Mouse (Mus musculus) neural tube, embryonic 14.5 days (tissue): ENCODE data around the gene Scyl1. TPM values are rescaled to one million over a fixed set of nuclear protein-coding genes. Genes with fewer than 3 reads are reported as not detected.

Experiments
- ATAC-seq: fragments of 200-750 bp; cut with Nextera tagmentation; 2 replicates; pipeline ENCODE4 v1.8.0; 2017; ENCODE audit warnings: low read depth, mild to moderate bottlenecking, moderate TSS enrichment, moderate library complexity
- H3K27ac ChIP-seq: fragments of 300-500 bp; sonication (generic); 2 replicates; pipeline ENCODE4 v1.5.1; 2014; ENCODE audit warnings: low read depth, mild to moderate bottlenecking, control low read depth, low read length, moderate library complexity, mixed read lengths
- H3K27me3 ChIP-seq: fragments of 300-500 bp; sonication (generic); 2 replicates; pipeline ENCODE4 v1.6.1; 2014; ENCODE audit warnings: low read length; ENCODE audit not compliant: control insufficient read depth, insufficient read depth
- H3K36me3 ChIP-seq: fragments of 300-500 bp; sonication (generic); 2 replicates; pipeline ENCODE4 v1.6.1; 2014; ENCODE audit warnings: low read length, mixed read lengths; ENCODE audit not compliant: control insufficient read depth, insufficient read depth
- H3K4me1 ChIP-seq: fragments of 300-500 bp; sonication (generic); 2 replicates; pipeline ENCODE4 v1.6.1; 2014; ENCODE audit warnings: low read length; ENCODE audit not compliant: control insufficient read depth, insufficient read depth
- H3K4me2 ChIP-seq: fragments of 300-500 bp; sonication (generic); 2 replicates; pipeline ENCODE4 v1.6.1; 2014; ENCODE audit warnings: mild to moderate bottlenecking, low read depth, low read length, control low read depth
- H3K4me3 ChIP-seq: fragments of 300-500 bp; sonication (generic); 2 replicates; pipeline ENCODE4 v1.5.1; 2014; ENCODE audit warnings: low read depth, low read length, control low read depth, mixed read lengths
- H3K9ac ChIP-seq: fragments of 300-500 bp; sonication (generic); replicated peaks from 2 replicates; pipeline ENCODE4 v1.6.1; 2014; ENCODE audit warnings: low read depth, mild to moderate bottlenecking, control low read depth, low read length, mixed read lengths
- H3K9me3 ChIP-seq: fragments of 300-500 bp; sonication (generic); 2 replicates; pipeline ENCODE4 v1.6.1; 2016; ENCODE audit warnings: low read length; ENCODE audit not compliant: control insufficient read depth
- WGBS: fragments of 180-500 bp; shearing (Covaris S2); extraction: QIAGEN DNeasy Blood & Tissue Kit; methylation state at CpG from one replicate; pipeline ENCODE4 v1.1.7; 2014; 5-methylcytosine and 5-hydroxymethylcytosine counted together
- polyA plus RNA-seq: library from polyadenylated mRNA; unstranded; fragments of >200 nt; fragmentation: Nextera tagmentation; extraction: Ambion mirVana; gene quantifications from 2 replicates; pipeline ENCODE4 v1.2.1, GENCODE M21; 2014

Gene Scyl1
- polyA plus RNA-seq, 1 experiment from 2014 or later = 78.5 TPM

DNA sequence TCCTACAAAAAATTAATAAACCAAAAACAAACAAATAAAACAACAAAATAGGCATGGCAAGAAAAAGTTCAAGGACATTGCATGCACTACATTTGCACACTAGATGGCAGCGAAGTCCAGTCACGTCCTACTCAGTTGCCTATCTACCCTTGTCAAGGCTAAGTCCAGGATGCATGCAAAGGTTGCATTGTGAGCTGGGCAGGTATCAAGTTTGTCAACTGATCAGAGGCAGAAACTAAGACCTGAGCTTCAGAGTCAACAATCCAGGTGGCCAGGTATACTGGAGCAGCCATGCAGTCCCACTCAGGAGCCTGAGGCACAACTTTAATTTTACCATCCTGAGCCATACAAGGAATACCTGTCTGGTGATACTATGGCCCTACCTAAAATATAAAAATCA lies 21.9 kb upstream of the Scyl1 start:
- Histone ChIP-seq H3K36me3 (peaks cover 31% of the 10 kb centered on the region), H3K27me3 (no peaks in the 10 kb centered on the region), H3K4me3 (no peak overlapping the region), H3K27ac (no peak overlapping the region), H3K9me3 (no peaks in the 10 kb centered on the region), H3K4me2 (no peak overlapping the region), H3K4me1 (peaks cover 26% of the 10 kb centered on the region), H3K9ac (no peak overlapping the region)
- WGBS = 13% methylated on average over 2 of the region's 2 CpGs
- ATAC-seq = peak; percentile 57

DNA sequence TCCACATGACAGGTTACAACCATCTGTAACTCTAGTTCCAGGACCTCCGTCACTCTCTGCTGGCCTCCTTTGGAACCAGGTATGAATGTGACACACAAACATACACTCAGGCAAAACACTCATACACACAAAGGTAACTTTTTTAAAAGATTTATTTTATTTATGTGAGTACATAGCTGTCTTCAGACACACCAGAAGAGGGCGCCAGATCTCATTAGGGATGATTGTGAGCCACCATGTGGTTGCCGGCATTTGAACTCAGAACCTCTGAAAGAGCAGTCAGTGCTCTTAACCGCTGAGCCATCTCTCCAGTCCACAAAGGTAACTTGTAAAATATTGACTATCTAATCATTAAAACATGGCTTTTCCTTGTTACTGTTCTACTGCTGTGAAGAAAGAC lies 20.1 kb upstream of the Scyl1 start:
- Histone ChIP-seq H3K4me3 (no peak overlapping the region), H3K27me3 (no peaks in the 10 kb centered on the region), H3K36me3 (peaks cover 17% of the 10 kb centered on the region), H3K27ac (no peak overlapping the region), H3K4me1 (peaks cover 18% of the 10 kb centered on the region), H3K9ac (no peak overlapping the region), H3K4me2 (no peak overlapping the region), H3K9me3 (no peaks in the 10 kb centered on the region)
- WGBS = 77% methylated on average over 4 of the region's 4 CpGs
- ATAC-seq = no peak

DNA sequence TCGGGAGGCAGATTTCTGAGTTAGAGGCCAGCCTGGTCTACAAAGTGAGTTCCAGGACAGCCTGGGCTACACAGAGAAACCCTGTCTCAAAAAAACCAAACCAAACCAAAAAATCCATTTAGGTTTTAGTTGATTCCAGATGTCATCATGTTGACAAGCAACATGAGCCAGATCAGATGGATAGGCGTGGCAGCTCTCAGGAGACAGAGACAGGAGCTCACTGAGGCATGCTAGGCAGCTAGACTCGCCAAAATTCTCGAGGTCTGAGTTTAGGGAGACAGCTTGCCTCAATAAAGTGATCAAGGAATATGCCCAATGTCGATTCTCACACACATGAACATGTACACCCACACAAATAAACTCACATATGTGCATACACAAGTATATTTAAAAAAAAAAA lies 17.8 kb upstream of the Scyl1 start:
- no peak for ATAC-seq
- Histone ChIP-seq H3K4me3 (no peak overlapping the region), H3K9ac (no peak overlapping the region), H3K9me3 (no peaks in the 10 kb centered on the region), H3K27me3 (no peaks in the 10 kb centered on the region), H3K4me1 (no peaks in the 10 kb centered on the region), H3K36me3 (no peaks in the 10 kb centered on the region), H3K27ac (no peak overlapping the region), H3K4me2 (no peak overlapping the region)
- 77% methylated on average over 5 of the region's 5 CpGs for WGBS

DNA sequence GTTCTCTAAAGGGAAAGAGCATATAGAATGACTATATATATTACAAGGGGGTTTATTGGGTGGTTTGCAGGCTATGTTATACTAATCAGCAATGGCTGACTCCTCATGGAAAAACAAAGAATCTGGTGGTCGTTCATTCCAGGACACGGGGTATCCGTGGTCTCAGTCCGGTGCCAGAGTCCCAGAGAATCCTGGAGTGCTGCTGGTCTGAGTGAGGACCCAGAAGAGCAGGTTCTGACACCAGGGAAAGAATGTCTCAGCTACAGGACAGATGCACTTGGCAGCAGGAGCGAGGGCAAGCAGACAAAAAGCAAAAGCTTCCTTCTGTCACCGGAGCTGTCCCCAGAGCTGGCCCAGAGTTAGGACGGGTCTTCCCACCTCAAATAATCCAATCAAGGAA lies 17.4 kb upstream of the Scyl1 start:
- H3K27me3 ChIP-seq = no peaks in the 10 kb centered on the region
- H3K27ac ChIP-seq = no peak overlapping the region
- H3K4me2 ChIP-seq = no peak overlapping the region
- H3K4me3 ChIP-seq = no peak overlapping the region
- 90% methylated on average over 7 of the region's 7 CpGs for WGBS
- H3K9ac ChIP-seq = no peak overlapping the region
- H3K4me1 ChIP-seq = no peaks in the 10 kb centered on the region
- ATAC-seq = no peak
- H3K36me3 ChIP-seq = no peaks in the 10 kb centered on the region
- no peaks in the 10 kb centered on the region for H3K9me3 ChIP-seq

DNA sequence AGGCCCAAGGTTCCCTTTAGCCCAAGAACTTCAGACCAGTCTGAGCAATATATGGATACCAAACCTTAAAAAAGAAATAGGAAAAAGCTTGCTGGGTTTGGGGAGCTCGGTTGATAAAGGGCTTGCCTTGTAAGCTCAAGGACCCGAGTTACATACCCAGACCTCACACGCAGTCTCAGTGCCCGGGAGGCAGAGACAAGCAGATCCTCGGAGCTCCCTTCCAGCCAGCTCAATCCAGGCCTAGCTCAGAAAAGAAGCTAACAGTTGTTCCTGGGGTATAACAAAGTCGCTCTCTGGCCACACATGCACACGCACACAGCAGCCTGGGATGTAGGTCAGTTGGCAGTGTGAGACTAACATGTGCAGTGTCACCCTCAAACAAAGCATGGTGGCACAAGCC lies 16.7 kb upstream of the Scyl1 start:
- H3K9me3 ChIP-seq = no peaks in the 10 kb centered on the region
- H3K27me3 ChIP-seq = no peaks in the 10 kb centered on the region
- H3K4me3 ChIP-seq = no peak overlapping the region
- H3K4me2 ChIP-seq = no peak overlapping the region
- no peak overlapping the region for H3K27ac ChIP-seq
- H3K36me3 ChIP-seq = no peaks in the 10 kb centered on the region
- H3K4me1 ChIP-seq = no peaks in the 10 kb centered on the region
- no peak for ATAC-seq
- 93% methylated on average over 7 of the region's 7 CpGs for WGBS
- H3K9ac ChIP-seq = no peak overlapping the region

DNA sequence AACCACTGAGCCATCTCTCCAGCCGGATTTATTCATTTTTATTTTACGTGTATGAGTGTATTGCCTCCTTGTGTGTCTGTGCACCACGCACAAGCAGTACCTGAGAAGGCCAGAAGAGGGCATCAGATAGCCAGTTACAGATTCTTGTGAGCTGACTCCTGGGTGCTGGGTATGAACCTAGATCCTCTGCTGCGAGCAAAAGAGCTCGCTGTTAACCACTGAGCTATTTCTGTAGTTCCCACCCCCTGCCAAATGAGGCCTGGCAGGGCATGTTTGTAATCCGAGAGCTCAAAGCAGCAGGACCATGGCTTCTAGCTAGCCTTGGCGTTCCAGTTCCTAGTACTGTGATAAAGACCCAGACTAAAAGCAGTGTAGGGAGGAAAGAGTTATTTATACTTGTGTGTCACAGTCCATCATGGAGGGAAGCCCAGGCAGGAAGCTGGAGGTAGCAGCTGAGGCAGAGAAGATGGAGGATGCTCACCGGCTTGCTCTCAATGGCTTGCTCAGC lies 16.0 kb upstream of the Scyl1 start:
- peak; percentile 52; the same call in 1 of the 2 replicates for ATAC-seq
- no peaks in the 10 kb centered on the region for H3K9me3 ChIP-seq
- WGBS = 16% methylated on average over 8 of the region's 8 CpGs
- no peaks in the 10 kb centered on the region for H3K36me3 ChIP-seq
- no peak overlapping the region for H3K9ac ChIP-seq
- H3K27ac ChIP-seq = no peak overlapping the region
- H3K4me1 ChIP-seq = no peaks in the 10 kb centered on the region
- no peak overlapping the region for H3K4me3 ChIP-seq
- H3K4me2 ChIP-seq = no peak overlapping the region
- H3K27me3 ChIP-seq = no peaks in the 10 kb centered on the region

DNA sequence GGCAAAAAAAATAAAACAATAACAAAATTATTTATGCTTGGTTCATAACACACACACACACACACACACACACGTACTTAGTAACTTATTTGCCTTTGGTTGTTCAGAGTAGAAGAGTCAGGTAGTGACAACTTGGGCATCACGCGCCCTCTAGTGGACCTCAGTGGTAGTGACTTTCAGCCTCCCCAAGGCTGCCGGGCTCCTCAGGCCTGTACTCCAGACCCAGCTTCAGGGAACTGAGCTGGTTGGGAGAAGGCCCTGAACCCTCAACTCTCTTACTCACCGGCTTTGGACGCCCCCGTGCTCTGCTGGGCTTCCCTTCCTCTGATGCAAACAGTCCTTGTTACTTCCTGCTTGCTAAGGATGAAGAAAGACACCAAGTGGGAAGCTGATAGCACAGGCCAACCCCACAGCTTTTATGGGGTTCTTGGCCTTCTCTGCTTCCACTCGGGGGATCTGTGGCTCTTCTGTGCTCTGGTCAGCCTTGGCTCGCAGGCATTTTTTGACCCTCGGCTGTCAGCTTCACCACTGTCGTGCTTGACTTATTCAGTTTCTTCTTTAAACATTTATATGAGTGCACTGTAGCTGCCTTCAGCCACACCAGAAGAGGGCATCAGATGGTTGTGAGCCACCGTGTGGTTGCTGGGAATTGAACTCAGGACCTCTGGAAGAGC lies 15.4 kb upstream of the Scyl1 start:
- Histone ChIP-seq H3K27ac (no peak overlapping the region), H3K9me3 (no peaks in the 10 kb centered on the region)
- WGBS = 11% methylated on average over 12 of the region's 12 CpGs

DNA sequence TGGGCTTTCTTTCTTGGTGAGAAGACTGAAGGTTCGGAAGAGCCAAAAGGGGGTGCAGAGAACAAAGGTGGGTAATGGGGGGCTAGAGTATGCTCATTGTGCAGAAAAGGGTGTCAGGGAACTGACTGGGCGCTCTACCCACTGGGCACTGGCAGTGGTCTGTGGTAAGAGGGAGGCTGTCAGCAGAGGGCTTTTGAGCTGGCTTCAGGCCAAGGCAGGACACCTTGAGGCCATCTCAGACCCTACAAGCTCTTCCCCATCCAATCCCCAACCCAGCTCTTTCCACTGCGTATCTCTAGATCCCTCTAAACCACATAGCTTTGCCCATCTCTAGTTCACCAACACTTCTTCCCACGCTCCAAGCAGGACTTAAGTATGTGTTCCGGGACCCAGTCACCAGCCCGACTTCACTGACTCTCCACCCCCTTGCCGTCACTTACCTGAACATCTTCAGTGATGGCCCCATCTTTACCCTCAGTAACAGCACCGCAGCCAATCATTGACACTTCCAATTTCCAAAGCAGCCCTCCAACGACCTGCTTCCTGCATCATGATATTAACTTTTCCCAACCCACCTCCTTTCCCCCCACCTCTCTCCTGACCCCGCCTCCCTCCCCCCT lies 13.8 kb upstream of the Scyl1 start:
- no peak overlapping the region for H3K4me2 ChIP-seq
- no peak overlapping the region for H3K4me3 ChIP-seq
- no peaks in the 10 kb centered on the region for H3K4me1 ChIP-seq
- no peak overlapping the region for H3K9ac ChIP-seq
- H3K9me3 ChIP-seq = no peaks in the 10 kb centered on the region
- WGBS = 69% methylated on average over 10 of the region's 10 CpGs
- H3K27ac ChIP-seq = no peak overlapping the region
- ATAC-seq = no peak
- no peaks in the 10 kb centered on the region for H3K27me3 ChIP-seq
- no peaks in the 10 kb centered on the region for H3K36me3 ChIP-seq

More for the DNA sequence above, 15.4 kb upstream of the Scyl1 start:
- H3K9ac ChIP-seq = no peak overlapping the region
- peak; percentile 84 for ATAC-seq
- H3K4me2 ChIP-seq = no peak overlapping the region
- no peaks in the 10 kb centered on the region for H3K36me3 ChIP-seq
- no peak overlapping the region for H3K4me3 ChIP-seq
- no peaks in the 10 kb centered on the region for H3K27me3 ChIP-seq
- no peaks in the 10 kb centered on the region for H3K4me1 ChIP-seq

DNA sequence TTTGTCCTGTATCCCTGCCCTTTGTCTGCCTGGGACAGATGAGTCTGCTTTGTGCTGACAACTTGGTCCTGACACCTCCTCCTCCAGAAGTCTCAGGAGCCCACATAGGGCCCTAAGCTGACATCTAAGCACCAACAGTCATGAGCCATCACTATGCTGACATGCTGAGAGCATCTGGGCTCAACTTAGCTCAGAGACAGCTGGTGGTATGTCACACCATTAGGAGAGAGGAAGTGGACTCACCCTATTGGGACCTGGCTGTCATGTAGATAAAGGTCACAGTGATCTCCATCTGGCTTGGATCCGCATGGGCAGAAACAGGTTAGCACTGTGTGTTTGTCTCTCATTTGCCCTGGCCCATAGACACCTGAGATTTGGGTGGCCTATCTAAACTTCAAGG lies 10.9 kb upstream of the Scyl1 start:
- H3K4me2 ChIP-seq = no peak overlapping the region
- H3K4me3 ChIP-seq = no peak overlapping the region
- H3K9ac ChIP-seq = no peak overlapping the region
- no peaks in the 10 kb centered on the region for H3K9me3 ChIP-seq
- no peak overlapping the region for H3K27ac ChIP-seq
- WGBS = 87% methylated on average over 1 of the region's 1 CpGs
- no peaks in the 10 kb centered on the region for H3K36me3 ChIP-seq
- H3K27me3 ChIP-seq = no peaks in the 10 kb centered on the region
- ATAC-seq = no peak
- no peaks in the 10 kb centered on the region for H3K4me1 ChIP-seq
